7 mouse cellular contexts compared by ENCODE assay signal in genomic region chr11:102925351-102925717, GRCm38 (mm10). TPM values are rescaled to one million over a fixed set of nuclear protein-coding genes. Genes with fewer than 3 reads are reported as not detected.
DNase-seq lines count a peak whose midpoint lies in the region; ATAC-seq lines count a peak whose summit lies in the region.

No protein-coding gene starts in this region.

- peak overlapping the region; percentile 66 for H3K4me2 ChIP-seq in hindbrain, embryonic 11.5 days (replicated peaks; ENCODE audit: low read depth, low read length)
- H3K4me2 ChIP-seq in lung, embryonic 16.5 days (ENCODE audit: low read depth, low read length): peak overlapping the region; percentile 76
- H3K4me2 ChIP-seq in stomach, embryonic 15.5 days: peak overlapping the region; percentile 70

- no peaks in the 10 kb centered on the region for H3K9me3 ChIP-seq in hindbrain, embryonic 11.5 days (ENCODE audit: control insufficient read depth, low read length)
- no peaks in the 10 kb centered on the region for H3K9me3 ChIP-seq in lung, embryonic 16.5 days (ENCODE audit: control insufficient read depth, low read length)
- H3K9me3 ChIP-seq in stomach, embryonic 15.5 days: no peaks in the 10 kb centered on the region

- no peaks in the 10 kb centered on the region for H3K27me3 ChIP-seq in hindbrain, embryonic 11.5 days (ENCODE audit: control insufficient read depth, insufficient read depth, low read length)
- no peaks in the 10 kb centered on the region for H3K27me3 ChIP-seq in lung, embryonic 16.5 days (ENCODE audit: control insufficient read depth, insufficient read depth, low read depth, low read length)
- no peaks in the 10 kb centered on the region for H3K27me3 ChIP-seq in stomach, embryonic 15.5 days (replicated peaks)

- peak overlapping the region; percentile 88 for H3K27ac ChIP-seq in hindbrain, embryonic 11.5 days (ENCODE audit: low read depth, low read length)
- peak overlapping the region; percentile 98 for H3K27ac ChIP-seq in lung, embryonic 16.5 days (ENCODE audit: low read length)
- peak overlapping the region; percentile 90 for H3K27ac ChIP-seq in stomach, embryonic 15.5 days

- peak; percentile 12; the same call in 1 of the 2 replicates for ATAC-seq in hindbrain, embryonic 11.5 days (ENCODE audit: low FRiP score)
- peak; percentile 56 for ATAC-seq in lung, embryonic 16.5 days (ENCODE audit: low read depth)
- ATAC-seq in stomach, embryonic 15.5 days (ENCODE audit: insufficient read depth, low FRiP score, low read depth): peak; percentile 17; the same call in 1 of the 2 replicates

- H3K36me3 ChIP-seq in hindbrain, embryonic 11.5 days (ENCODE audit: control insufficient read depth, insufficient read depth, low read length): no peaks in the 10 kb centered on the region
- H3K36me3 ChIP-seq in lung, embryonic 16.5 days (ENCODE audit: control insufficient read depth, insufficient read depth, low read length): no peaks in the 10 kb centered on the region
- H3K36me3 ChIP-seq in stomach, embryonic 15.5 days: no peaks in the 10 kb centered on the region

- peak overlapping the region; percentile 59 for H3K4me3 ChIP-seq in hindbrain, embryonic 11.5 days (ENCODE audit: low read depth, low read length)
- H3K4me3 ChIP-seq in lung, embryonic 16.5 days (ENCODE audit: low read length): peak overlapping the region; percentile 72
- H3K4me3 ChIP-seq in stomach, embryonic 15.5 days (replicated peaks): peak overlapping the region; percentile 71

- peaks cover 2% of the 10 kb centered on the region; the same call in 1 of the 2 replicates for H3K4me1 ChIP-seq in hindbrain, embryonic 11.5 days (replicated peaks; ENCODE audit: control insufficient read depth, insufficient read depth, low read length)
- H3K4me1 ChIP-seq in lung, embryonic 16.5 days (replicated peaks; ENCODE audit: control insufficient read depth, insufficient read depth, low read length): peaks cover 20% of the 10 kb centered on the region
- peaks cover 15% of the 10 kb centered on the region; the same call in 1 of the 2 replicates for H3K4me1 ChIP-seq in stomach, embryonic 15.5 days

- under 1% methylated on average over 10 of the region's 10 CpGs for WGBS in hindbrain, embryonic 11.5 days
- WGBS in lung, embryonic 16.5 days: 2% methylated on average over 10 of the region's 10 CpGs
- WGBS in stomach, embryonic 15.5 days: 2% methylated on average over 10 of the region's 10 CpGs

- peak; percentile 23 for DNase-seq in urinary bladder, postnatal 14 days (ENCODE audit: low spot score)
- no peak for DNase-seq in urinary bladder, adult 18-20 months (ENCODE audit: low spot score in 2 of 2)
- peak; percentile 56 for DNase-seq in c-Kit-positive CD71-negative TER-119-negative erythroid progenitor cells, embryonic 14.5 days (ENCODE audit: low read depth)
- no peak for DNase-seq in hindbrain, embryonic 11.5 days (ENCODE audit: low spot score)
- DNase-seq in left cerebral cortex, adult 18-20 months (ENCODE audit: low spot score in 2 of 2): no peak

- H3K9ac ChIP-seq in hindbrain, embryonic 11.5 days (ENCODE audit: low read depth, low read length): peak overlapping the region; percentile 52
- peak overlapping the region; percentile 73 for H3K9ac ChIP-seq in lung, embryonic 16.5 days (ENCODE audit: low read length)
- no peak overlapping the region for H3K9ac ChIP-seq in stomach, embryonic 15.5 days

RNA-seq across cellular contexts. Expression of gene Kif18b, which starts 0.4 kb away (rescaled TPM):
- 7.3 and 8.5 TPM in 2 replicates for polyA plus RNA-seq in hindbrain, embryonic 11.5 days (2014; fragmentation: Nextera tagmentation; extraction: Ambion mirVana)
- 13.7 and 14.0 TPM in 2 replicates for polyA plus RNA-seq in lung, embryonic 16.5 days (2015; fragmentation: Nextera tagmentation; extraction: Ambion mirVana)
- 9.5 TPM in 2 replicates for polyA plus RNA-seq in stomach, embryonic 15.5 days (2015; fragmentation: Nextera tagmentation; extraction: Ambion mirVana)
- total RNA-seq in left cerebral cortex, adult 18-20 months (2021): under 1 TPM in 1 of 2 experiments, not detected in 1; 0.46 TPM

RNA-seq across cellular contexts. Expression of gene C1ql1, which starts 21.2 kb away (rescaled TPM):
- 10.5 and 11.0 TPM in 2 replicates for polyA plus RNA-seq in hindbrain, embryonic 11.5 days (2014; fragmentation: Nextera tagmentation; extraction: Ambion mirVana)
- polyA plus RNA-seq in lung, embryonic 16.5 days (2015; fragmentation: Nextera tagmentation; extraction: Ambion mirVana): 0.24 and 0.60 TPM in 2 replicates
- 5.1 and 5.6 TPM in 2 replicates for polyA plus RNA-seq in stomach, embryonic 15.5 days (2015; fragmentation: Nextera tagmentation; extraction: Ambion mirVana)
- total RNA-seq in left cerebral cortex, adult 18-20 months (2021): 10 to 100 TPM; 12.3 to 15.7 TPM

RNA-seq across cellular contexts. Expression of gene Gfap, which starts 24.6 kb away (rescaled TPM):
- 0.12 and 0.20 TPM in 2 replicates for polyA plus RNA-seq in hindbrain, embryonic 11.5 days (2014; fragmentation: Nextera tagmentation; extraction: Ambion mirVana)
- 0.18 and 0.63 TPM in 2 replicates for polyA plus RNA-seq in lung, embryonic 16.5 days (2015; fragmentation: Nextera tagmentation; extraction: Ambion mirVana)
- 0.70 and 1.2 TPM in 2 replicates for polyA plus RNA-seq in stomach, embryonic 15.5 days (2015; fragmentation: Nextera tagmentation; extraction: Ambion mirVana)
- 100 to 1,000 TPM; 137 to 174 TPM for total RNA-seq in left cerebral cortex, adult 18-20 months (2021)

RNA-seq across cellular contexts. Expression of gene Fam187a, which starts 40.4 kb away (rescaled TPM):
- not detected in 2 replicates for polyA plus RNA-seq in hindbrain, embryonic 11.5 days (2014; fragmentation: Nextera tagmentation; extraction: Ambion mirVana)
- polyA plus RNA-seq in lung, embryonic 16.5 days (2015; fragmentation: Nextera tagmentation; extraction: Ambion mirVana): 0.09 TPM in 1 of 2 replicates, not detected in the other
- not detected in 2 replicates for polyA plus RNA-seq in stomach, embryonic 15.5 days (2015; fragmentation: Nextera tagmentation; extraction: Ambion mirVana)
- total RNA-seq in left cerebral cortex, adult 18-20 months (2021): under 1 TPM in 1 of 2 experiments, not detected in 1; 0.42 TPM

RNA-seq across cellular contexts. Expression of gene Ccdc103, which starts 44.3 kb away (rescaled TPM):
- polyA plus RNA-seq in hindbrain, embryonic 11.5 days (2014; fragmentation: Nextera tagmentation; extraction: Ambion mirVana): 1.2 and 2.0 TPM in 2 replicates
- 3.9 and 5.4 TPM in 2 replicates for polyA plus RNA-seq in lung, embryonic 16.5 days (2015; fragmentation: Nextera tagmentation; extraction: Ambion mirVana)
- 1.1 TPM in 2 replicates for polyA plus RNA-seq in stomach, embryonic 15.5 days (2015; fragmentation: Nextera tagmentation; extraction: Ambion mirVana)
- 1 to 10 TPM; 1.4 TPM for total RNA-seq in left cerebral cortex, adult 18-20 months (2021)

Comparison
In these comparisons a context has a peak if more than half of its experiments do, and no peak if none do; other contexts are left out.
1. DNase-seq: peak in urinary bladder, postnatal 14 days (single experiment) and c-Kit-positive CD71-negative TER-119-negative erythroid progenitor cells, embryonic 14.5 days (single experiment); none in urinary bladder, adult 18-20 months (0 of 2), hindbrain, embryonic 11.5 days (single experiment) and left cerebral cortex, adult 18-20 months (0 of 2).
2. Peak in every context shown above with its lines, with median percentiles within 50 percentile points of each other: ATAC-seq, H3K27ac ChIP-seq, H3K4me2 ChIP-seq and H3K4me3 ChIP-seq.